Comparison of ENCODE assay signal across 22 mouse cellular contexts in the genomic region with DNA sequence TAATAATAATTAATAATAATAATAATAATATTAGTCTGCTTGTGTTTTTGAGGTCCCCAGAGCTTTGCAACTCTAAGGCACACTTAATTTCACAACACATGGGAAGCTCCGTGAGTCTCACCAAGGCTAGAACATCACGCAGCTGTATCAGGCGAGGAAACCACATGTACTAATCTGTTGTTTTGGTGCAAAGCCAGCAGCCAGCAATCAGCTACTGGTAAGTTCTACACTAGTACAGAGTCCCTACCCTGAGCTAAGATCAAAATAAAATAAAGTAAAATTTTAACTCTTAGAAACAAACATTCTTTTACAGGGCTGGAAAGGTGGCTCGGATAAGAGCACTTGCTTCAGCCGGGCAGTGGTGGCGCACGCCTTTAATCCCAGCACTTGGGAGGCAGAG.
DNase-seq lines count a peak whose midpoint lies in the region; ATAC-seq lines count a peak whose summit lies in the region.
"Had no signal": no experiment of that assay in that cellular context is flagged by ENCODE, and none has a peak within 500 bp of the region (broad histone marks: within the 10 kb centered on the region; RNA-seq: fewer than 3 reads in every experiment).

No protein-coding gene starts in this region.

- ATAC-seq in kidney, embryonic 16.5 days (ENCODE audit: low FRiP score, low TSS enrichment) = no peak
- ATAC-seq: activated CD4-positive, CD25-positive, alpha-beta regulatory T cell, adult 4 months; forebrain, embryonic 13.5 days; forebrain, embryonic 16.5 days had no signal

- H3K4me3 ChIP-seq in kidney, embryonic 16.5 days (ENCODE audit: low read length) = no peak overlapping the region
- H3K4me3 ChIP-seq: forebrain, embryonic 10.5 days; forebrain, embryonic 13.5 days; hindbrain, embryonic 10.5 days; hindbrain, embryonic 13.5 days had no signal

- no peak overlapping the region for H3K9ac ChIP-seq in kidney, embryonic 16.5 days (replicated peaks; ENCODE audit: low read length)
- H3K9ac ChIP-seq: forebrain, embryonic 13.5 days; hindbrain, embryonic 13.5 days had no signal

- peaks cover 4% of the 10 kb centered on the region; the same call in 1 of the 2 replicates for H3K4me1 ChIP-seq in kidney, embryonic 16.5 days (ENCODE audit: insufficient read depth, low read length)

- H3K36me3 ChIP-seq in kidney, embryonic 16.5 days (ENCODE audit: insufficient read depth, low read length) = no peaks in the 10 kb centered on the region
- H3K36me3 ChIP-seq: forebrain, embryonic 10.5 days; hindbrain, embryonic 10.5 days; hindbrain, embryonic 13.5 days had no signal

- no peaks in the 10 kb centered on the region for H3K9me3 ChIP-seq in kidney, embryonic 16.5 days (ENCODE audit: low read length)
- H3K9me3 ChIP-seq: forebrain, embryonic 10.5 days; forebrain, embryonic 13.5 days; hindbrain, embryonic 10.5 days; hindbrain, embryonic 13.5 days had no signal

- 96% methylated on average over 7 of the region's 7 CpGs for WGBS in kidney, embryonic 16.5 days

- intact Hi-C loops in heart, postnatal 25 days (cut with DNase I) = no loop called here

- H3K27ac ChIP-seq in kidney, embryonic 16.5 days (ENCODE audit: low read length) = no peak overlapping the region
- H3K27ac ChIP-seq: forebrain, embryonic 10.5 days; forebrain, embryonic 13.5 days; hindbrain, embryonic 10.5 days; hindbrain, embryonic 13.5 days had no signal

- DNase-seq in heart, adult 11 months = peak; percentile 90
- no peak for DNase-seq in heart, postnatal 25 days (ENCODE audit: low spot score)
- peak; percentile 11 for DNase-seq in kidney, adult 18-20 months
- DNase-seq in kidney, postnatal 14 days = no peak
- peak; percentile 59 for DNase-seq in kidney, adult 9 months
- peak; percentile 24 to 52 for DNase-seq in kidney, postnatal 36 days
- DNase-seq: adrenal gland, adult 8-10 months; adrenal gland, postnatal 25 days; cerebellum, adult 11-12 months; cerebellum, adult 8-10 months; cerebellum, postnatal 10 days; cerebellum, postnatal 36 days; gastrocnemius, postnatal 10 days; gastrocnemius, postnatal 36 days had no signal

- no peak overlapping the region for H3K4me2 ChIP-seq in kidney, embryonic 16.5 days (replicated peaks; ENCODE audit: low read depth, low read length)
- H3K4me2 ChIP-seq: forebrain, embryonic 13.5 days; heart, embryonic 11.5 days; hindbrain, embryonic 13.5 days had no signal

- no peaks in the 10 kb centered on the region for H3K27me3 ChIP-seq in kidney, embryonic 16.5 days (ENCODE audit: insufficient read depth, low read length)
- H3K27me3 ChIP-seq: forebrain, embryonic 13.5 days; hindbrain, embryonic 13.5 days had no signal

Comparison
In these comparisons a context has a peak if more than half of its experiments do, and no peak if none do; other contexts are left out.
1. DNase-seq: peak in heart, adult 11 months (single experiment), kidney, adult 18-20 months (single experiment), kidney, adult 9 months (single experiment) and kidney, postnatal 36 days (2 of 2); none in heart, postnatal 25 days (single experiment) and kidney, postnatal 14 days (single experiment).